ENCODE assay signal across 24 mouse cellular contexts in genomic region chr12:40043816-40044585, GRCm38 (mm10). TPM values are rescaled to one million over a fixed set of nuclear protein-coding genes. Genes with fewer than 3 reads are reported as not detected.
A peak's percentile ranks its signal among the peaks of the same experiment; 100 is the strongest.
DNase-seq lines count a peak whose midpoint lies in the region; ATAC-seq and TF ChIP-seq lines count a peak whose summit lies in the region.
"Had no signal": no experiment of that assay in that cellular context is flagged by ENCODE, and none has a peak within 500 bp of the region (broad histone marks: within the 10 kb centered on the region; RNA-seq: fewer than 3 reads in every experiment).

No protein-coding gene starts in this region.

- H3K9me3 ChIP-seq in forebrain, postnatal 0 days (ENCODE audit: low read length), result no peaks in the 10 kb centered on the region
- H3K9me3 ChIP-seq in forebrain, embryonic 13.5 days (replicated peaks), result no peaks in the 10 kb centered on the region; the same call in 1 of the 2 replicates
- H3K9me3 ChIP-seq: heart, embryonic 10.5 days; heart, embryonic 15.5 days had no signal

- H3K9ac ChIP-seq in forebrain, postnatal 0 days, result no peak overlapping the region
- H3K9ac ChIP-seq in forebrain, embryonic 13.5 days, result no peak overlapping the region
- H3K9ac ChIP-seq: heart, embryonic 15.5 days; liver, embryonic 14.5 days had no signal

- no peak overlapping the region for H3K4me3 ChIP-seq in forebrain, postnatal 0 days (ENCODE audit: low read depth, low read length)
- no peak overlapping the region for H3K4me3 ChIP-seq in forebrain, embryonic 13.5 days
- H3K4me3 ChIP-seq: heart, embryonic 10.5 days; heart, embryonic 15.5 days; layer of hippocampus, adult 2 months had no signal

- no peak overlapping the region for H3K4me2 ChIP-seq in forebrain, postnatal 0 days (ENCODE audit: low read depth)
- H3K4me2 ChIP-seq in forebrain, embryonic 13.5 days, result no peak overlapping the region
- H3K4me2 ChIP-seq: heart, embryonic 15.5 days had no signal

- H3K36me3 ChIP-seq in forebrain, postnatal 0 days (ENCODE audit: insufficient read depth), result no peaks in the 10 kb centered on the region
- no peaks in the 10 kb centered on the region for H3K36me3 ChIP-seq in forebrain, embryonic 13.5 days (ENCODE audit: poor library complexity, severe bottlenecking)
- H3K36me3 ChIP-seq: heart, embryonic 10.5 days; heart, embryonic 15.5 days had no signal

- no peaks in the 10 kb centered on the region for H3K27me3 ChIP-seq in forebrain, postnatal 0 days (ENCODE audit: insufficient read depth, low read length)
- no peaks in the 10 kb centered on the region for H3K27me3 ChIP-seq in forebrain, embryonic 13.5 days
- H3K27me3 ChIP-seq: heart, embryonic 15.5 days had no signal

- H3K4me1 ChIP-seq in forebrain, postnatal 0 days (ENCODE audit: insufficient read depth), result no peaks in the 10 kb centered on the region
- H3K4me1 ChIP-seq in forebrain, embryonic 13.5 days, result no peaks in the 10 kb centered on the region
- H3K4me1 ChIP-seq: heart, embryonic 10.5 days; heart, embryonic 15.5 days had no signal

- peak; percentile 53 for DNase-seq in forebrain, postnatal 0 days
- peak; percentile 47 for DNase-seq in kidney, adult 9 months
- no peak for DNase-seq in kidney, postnatal 4 days
- peak; percentile 66 for DNase-seq in Muller cell, postnatal 12 days (ENCODE audit: inconsistent ontology term)
- peak; percentile 79 for DNase-seq in ZHBTc4 (ENCODE audit: low read depth, low spot score)
- DNase-seq in layer of hippocampus, postnatal 14 days (ENCODE audit: low spot score in 2 of 2), result no peak
- DNase-seq: adrenal gland, postnatal 14 days; B cell, adult 2 months; cerebellum, adult 18-20 months; cerebellum, postnatal 36 days; gastrocnemius, postnatal 14 days; layer of hippocampus, postnatal 36 days; liver; lung, adult 2 months; lung, postnatal 10 days; midbrain, embryonic 14.5 days; thymus, postnatal 4 days had no signal

- no peak for TF ChIP-seq CTCF in forebrain, postnatal 0 days (IDR thresholded peaks at IDR 0.05; ENCODE audit: low read depth)

- 55% methylated on average over 8 of the region's 8 CpGs for whole genome bisulfite sequencing in forebrain, postnatal 0 days
- WGBS in forebrain, embryonic 13.5 days, result 61% methylated on average over 8 of the region's 8 CpGs

- no peak overlapping the region for H3K27ac ChIP-seq in forebrain, postnatal 0 days (ENCODE audit: low read depth, low read length)
- H3K27ac ChIP-seq in forebrain, embryonic 13.5 days, result no peak overlapping the region
- H3K27ac ChIP-seq: heart, embryonic 10.5 days; heart, embryonic 15.5 days; layer of hippocampus, adult 2 months; liver, embryonic 14.5 days; macrophage had no signal

- no peak for ATAC-seq in forebrain, postnatal 0 days
- ATAC-seq in forebrain, embryonic 13.5 days, result no peak
- ATAC-seq: intestine, embryonic 16.5 days had no signal

RNA-seq across cellular contexts. Expression of gene Arl4a, which starts 6.2 kb away (rescaled TPM):
- 108 and 111 TPM in 2 replicates for total RNA-seq in forebrain, postnatal 0 days (2014; rRNA removed)
- 125 and 128 TPM in 2 replicates for polyA plus RNA-seq in forebrain, postnatal 0 days (2015; fragmentation: Nextera tagmentation; extraction: Ambion mirVana)
- polyA plus RNA-seq in forebrain, embryonic 13.5 days (2015; fragmentation: Nextera tagmentation; extraction: Ambion mirVana), result 65.0 and 69.9 TPM in 2 replicates
- 10 to 100 TPM; 37.3 to 37.5 TPM for total RNA-seq in layer of hippocampus, postnatal 14 days (2021)

Comparison
In these comparisons a context has a peak if more than half of its experiments do, and no peak if none do; other contexts are left out.
1. DNase-seq: peak in forebrain, postnatal 0 days (single experiment), kidney, adult 9 months (single experiment), Muller cell, postnatal 12 days (single experiment) and ZHBTc4 (single experiment); none in kidney, postnatal 4 days (0 of 2) and layer of hippocampus, postnatal 14 days (0 of 2).